Mouse (Mus musculus): ENCODE results near the gene Fbxo46.
A peak's percentile ranks its signal among the peaks of the same experiment; 100 is the strongest.

GRCm38 (mm10) chr7:19073504-19073903 is 46.2 kb upstream of the Fbxo46 start:
- peak; percentile 65 for TF ChIP-seq CTCF (IDR thresholded peaks at IDR 0.05; ENCODE audit: low read depth)
- no peak for TF ChIP-seq EP300 (IDR thresholded peaks at IDR 0.05; ENCODE audit: low read depth)
